Mouse (Mus musculus): ENCODE results near the gene Rasgef1a. TPM values are rescaled to one million over a fixed set of nuclear protein-coding genes. Genes with fewer than 3 reads are reported as not detected.

Rasgef1a gene
- polyA plus RNA-seq, 1 experiment from 2014 or later, result 5.8 TPM

Small RNA genes lying within 50 kb of the gene (microRNA-seq; reads per million reads assigned to microRNA genes)
- gene Mir7044, result not detected

Other genes with a start within 250 kb of the Rasgef1a start
- 139 and 156 TPM in 2 replicates for gene Zfp637, start 170.3 kb upstream of the Rasgef1a start, polyA plus RNA-seq (2015; fragmentation: Nextera tagmentation; extraction: Ambion mirVana)
- 14.4 and 16.5 TPM in 2 replicates for gene Zfp239, start 149.3 kb upstream of the Rasgef1a start, polyA plus RNA-seq (2015; fragmentation: Nextera tagmentation; extraction: Ambion mirVana)
- 258 and 279 TPM in 2 replicates for gene Hnrnpf, start 111.1 kb upstream of the Rasgef1a start, polyA plus RNA-seq (2015; fragmentation: Nextera tagmentation; extraction: Ambion mirVana)
- 2.8 and 4.7 TPM in 2 replicates for gene Fxyd4, start 73.7 kb upstream of the Rasgef1a start, polyA plus RNA-seq (2015; fragmentation: Nextera tagmentation; extraction: Ambion mirVana)
- gene Csgalnact2, start 127.7 kb downstream of the Rasgef1a start, polyA plus RNA-seq (2015; fragmentation: Nextera tagmentation; extraction: Ambion mirVana), result 9.2 and 10.8 TPM in 2 replicates
- 6.6 and 6.9 TPM in 2 replicates for gene Ret, start 186.3 kb downstream of the Rasgef1a start, polyA plus RNA-seq (2015; fragmentation: Nextera tagmentation; extraction: Ambion mirVana)